Mouse (Mus musculus): ENCODE data around the gene Tmigd3. TPM values are rescaled to one million over a fixed set of nuclear protein-coding genes. Genes with fewer than 3 reads are reported as not detected.
A peak's percentile ranks its signal among the peaks of the same experiment; 100 is the strongest.

The Tmigd3 gene
- under 1 TPM in 1 of 2 experiments, not detected in 1; 0.41 TPM for total RNA-seq (2021)

GRCm38 (mm10) chr3:105870558-105870957 lies at the start of gene Tmigd3, which contains the start of gene Adora3:
Gene Tmigd3 (plus strand): TSS chr3:105870903.
Gene Adora3 (plus strand): TSS chr3:105870858.
- intact Hi-C loops (cut with DNase I), result no loop called here

GRCm38 (mm10) chr3:105821504-105821903 lies 49.2 kb upstream of the Tmigd3 start:
- DNase-seq (ENCODE audit: extremely low spot score in 1 of 2, low spot score in 2 of 2), result no peak
- intact Hi-C loops (cut with DNase I), result no loop called here

More at GRCm38 (mm10) chr3:105870558-105870957, at the start of gene Tmigd3, which contains the start of gene Adora3:
- no peak for DNase-seq (ENCODE audit: extremely low spot score in 1 of 2, low spot score in 2 of 2)

GRCm38 (mm10) chr3:105823609-105824008 lies 47.1 kb upstream of the Tmigd3 start:
- DNase-seq (ENCODE audit: extremely low spot score in 1 of 2, low spot score in 2 of 2), result no peak
- intact Hi-C loops (cut with DNase I), result no loop called here

- intact Hi-C loops (cut with DNase I), result no loop called here
Observed at GRCm38 (mm10) chr3:105824103-105824502, 46.6 kb upstream of the Tmigd3 start.

GRCm38 (mm10) chr3:105824704-105825103 lies 46.0 kb upstream of the Tmigd3 start:
- DNase-seq (ENCODE audit: extremely low spot score in 1 of 2, low spot score in 2 of 2), result no peak
- intact Hi-C loops (cut with DNase I), result no loop called here

More at GRCm38 (mm10) chr3:105824103-105824502, 46.6 kb upstream of the Tmigd3 start:
- no peak for DNase-seq (ENCODE audit: extremely low spot score in 1 of 2, low spot score in 2 of 2)

- intact Hi-C loops (cut with DNase I), result no loop called here
- peak in 1 of 2 experiments; percentile 57 for DNase-seq (ENCODE audit: extremely low spot score in 1 of 2, low spot score in 2 of 2)
Observed at GRCm38 (mm10) chr3:105825501-105826161, 45.1 kb upstream of the Tmigd3 start.

GRCm38 (mm10) chr3:105831584-105831983 lies 39.1 kb upstream of the Tmigd3 start:
- intact Hi-C loops (cut with DNase I), result no loop called here
- DNase-seq (ENCODE audit: extremely low spot score in 1 of 2, low spot score in 2 of 2), result no peak

- DNase-seq (ENCODE audit: extremely low spot score in 1 of 2, low spot score in 2 of 2), result no peak
- intact Hi-C loops (cut with DNase I), result no loop called here
Observed at GRCm38 (mm10) chr3:105835875-105836274, 34.8 kb upstream of the Tmigd3 start.

- no peak for DNase-seq (ENCODE audit: extremely low spot score in 1 of 2, low spot score in 2 of 2)
- intact Hi-C loops (cut with DNase I), result no loop called here
Observed at GRCm38 (mm10) chr3:105836883-105837282, 33.8 kb upstream of the Tmigd3 start.

- intact Hi-C loops (cut with DNase I), result no loop called here
- no peak for DNase-seq (ENCODE audit: extremely low spot score in 1 of 2, low spot score in 2 of 2)
Observed at GRCm38 (mm10) chr3:105838655-105839054, 32.0 kb upstream of the Tmigd3 start.

- peak in 1 of 2 experiments; percentile 9 for DNase-seq (ENCODE audit: extremely low spot score in 1 of 2, low spot score in 2 of 2)
- intact Hi-C loops (cut with DNase I), result no loop called here
Observed at GRCm38 (mm10) chr3:105839836-105840235, 30.9 kb upstream of the Tmigd3 start.

- no peak for DNase-seq (ENCODE audit: extremely low spot score in 1 of 2, low spot score in 2 of 2)
- intact Hi-C loops (cut with DNase I), result no loop called here
Observed at GRCm38 (mm10) chr3:105846294-105847069, 24.2 kb upstream of the Tmigd3 start.

- intact Hi-C loops (cut with DNase I), result no loop called here
Observed at GRCm38 (mm10) chr3:105853781-105854180, 16.9 kb upstream of the Tmigd3 start.

GRCm38 (mm10) chr3:105854786-105855185 lies 15.9 kb upstream of the Tmigd3 start:
- intact Hi-C loops (cut with DNase I), result no loop called here
- no peak for DNase-seq (ENCODE audit: extremely low spot score in 1 of 2, low spot score in 2 of 2)

More at GRCm38 (mm10) chr3:105853781-105854180, 16.9 kb upstream of the Tmigd3 start:
- no peak for DNase-seq (ENCODE audit: extremely low spot score in 1 of 2, low spot score in 2 of 2)

GRCm38 (mm10) chr3:105857513-105857912 lies 13.2 kb upstream of the Tmigd3 start:
- intact Hi-C loops (cut with DNase I), result no loop called here
- DNase-seq (ENCODE audit: extremely low spot score in 1 of 2, low spot score in 2 of 2), result no peak

- intact Hi-C loops (cut with DNase I), result no loop called here
- DNase-seq (ENCODE audit: extremely low spot score in 1 of 2, low spot score in 2 of 2), result no peak
Observed at GRCm38 (mm10) chr3:105861747-105862366, 8.8 kb upstream of the Tmigd3 start.

GRCm38 (mm10) chr3:105864123-105864522 lies 6.6 kb upstream of the Tmigd3 start:
- intact Hi-C loops (cut with DNase I), result no loop called here
- DNase-seq (ENCODE audit: extremely low spot score in 1 of 2, low spot score in 2 of 2), result no peak

GRCm38 (mm10) chr3:105865122-105865521 lies 5.6 kb upstream of the Tmigd3 start:
- peak in 1 of 2 experiments; percentile 42 for DNase-seq (ENCODE audit: extremely low spot score in 1 of 2, low spot score in 2 of 2)
- intact Hi-C loops (cut with DNase I), result no loop called here

GRCm38 (mm10) chr3:105868135-105868534 lies 2.6 kb upstream of the Tmigd3 start:
- DNase-seq (ENCODE audit: extremely low spot score in 1 of 2, low spot score in 2 of 2), result peak in 1 of 2 experiments; percentile 59
- intact Hi-C loops (cut with DNase I), result no loop called here
